Mouse (Mus musculus): ENCODE measurements around the gene Cdc37. TPM values are rescaled to one million over a fixed set of nuclear protein-coding genes. Genes with fewer than 3 reads are reported as not detected.

The Cdc37 gene
- polyA plus RNA-seq, 1 experiment from 2014 or later, result 84.1 TPM

GRCm38 (mm10) chr9:21131059-21131956 is 18.5 kb downstream of the Cdc37 start, which contains the start of gene Tyk2:
Gene Tyk2 (minus strand): TSS chr9:21131243.
- H3K4me2 ChIP-seq (ENCODE audit: low read depth, low read length), result peak within 1 kb of the TSS; percentile 72
- H3K9ac ChIP-seq (replicated peaks), result peak within 1 kb of the TSS; percentile 39
- peak within 1 kb of the TSS; percentile 4; the same call in 1 of the 2 replicates for H3K27ac ChIP-seq (ENCODE audit: low read depth)
- DNase-seq, result peak; percentile 87
- no peaks in the 10 kb centered on the region for H3K27me3 ChIP-seq (ENCODE audit: insufficient read depth, low read length)
- peaks cover 12% of the 10 kb centered on the region; the same call in 1 of the 2 replicates for H3K36me3 ChIP-seq (replicated peaks; ENCODE audit: insufficient read depth, low read length)
- H3K9me3 ChIP-seq (ENCODE audit: low read length), result no peaks in the 10 kb centered on the region
- ATAC-seq, result peak; percentile 96
- peaks cover 14% of the 10 kb centered on the region for H3K4me1 ChIP-seq (ENCODE audit: insufficient read depth)
- TF ChIP-seq EP300 (IDR thresholded peaks at IDR 0.05; ENCODE audit: low read depth) (no peak), CTCF (IDR thresholded peaks at IDR 0.05; ENCODE audit: low read depth) (no peak)
- peak within 1 kb of the TSS; percentile 57 for H3K4me3 ChIP-seq (ENCODE audit: low read depth, low read length)
- 6% methylated on average over 37 of the region's 37 CpGs for WGBS (ENCODE audit: insufficient replicate concordance)

DNA sequence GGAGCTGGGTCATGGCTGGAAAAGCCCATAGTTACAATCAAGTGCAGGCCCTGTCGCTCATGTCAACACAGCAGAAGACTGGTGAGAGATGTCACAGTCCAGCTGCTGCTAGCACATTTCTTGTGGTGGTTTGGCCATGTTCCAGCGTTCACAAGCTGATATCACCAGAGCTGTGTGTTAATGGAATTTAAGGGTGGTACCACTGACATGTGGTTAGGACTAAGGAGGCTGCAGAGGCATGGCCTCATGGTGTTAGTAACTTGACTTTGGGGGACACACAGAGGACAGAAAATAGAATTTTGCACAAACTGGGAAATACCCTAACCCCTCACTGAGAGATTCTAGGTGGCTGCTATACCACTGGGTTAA is 23.5 kb downstream of the Cdc37 start:
- Histone ChIP-seq H3K4me2 (ENCODE audit: low read depth, low read length) (no peak overlapping the region), H3K27ac (ENCODE audit: low read depth) (peak overlapping the region; percentile 36), H3K36me3 (replicated peaks; ENCODE audit: insufficient read depth, low read length) (peaks cover 34% of the 10 kb centered on the region), H3K4me1 (ENCODE audit: insufficient read depth) (peaks cover 13% of the 10 kb centered on the region), H3K4me3 (ENCODE audit: low read depth, low read length) (no peak overlapping the region), H3K9ac (replicated peaks) (0 out of 2 replicates have a peak overlapping the region, but pooled peaks have one; percentile 11), H3K9me3 (ENCODE audit: low read length) (no peaks in the 10 kb centered on the region), H3K27me3 (ENCODE audit: insufficient read depth, low read length) (no peaks in the 10 kb centered on the region)
- TF ChIP-seq CTCF (IDR thresholded peaks at IDR 0.05; ENCODE audit: low read depth), result no peak
- DNase-seq (no peak), ATAC-seq (peak; percentile 38)
- 57% methylated on average over 2 of the region's 2 CpGs for WGBS (ENCODE audit: insufficient replicate concordance)

DNA sequence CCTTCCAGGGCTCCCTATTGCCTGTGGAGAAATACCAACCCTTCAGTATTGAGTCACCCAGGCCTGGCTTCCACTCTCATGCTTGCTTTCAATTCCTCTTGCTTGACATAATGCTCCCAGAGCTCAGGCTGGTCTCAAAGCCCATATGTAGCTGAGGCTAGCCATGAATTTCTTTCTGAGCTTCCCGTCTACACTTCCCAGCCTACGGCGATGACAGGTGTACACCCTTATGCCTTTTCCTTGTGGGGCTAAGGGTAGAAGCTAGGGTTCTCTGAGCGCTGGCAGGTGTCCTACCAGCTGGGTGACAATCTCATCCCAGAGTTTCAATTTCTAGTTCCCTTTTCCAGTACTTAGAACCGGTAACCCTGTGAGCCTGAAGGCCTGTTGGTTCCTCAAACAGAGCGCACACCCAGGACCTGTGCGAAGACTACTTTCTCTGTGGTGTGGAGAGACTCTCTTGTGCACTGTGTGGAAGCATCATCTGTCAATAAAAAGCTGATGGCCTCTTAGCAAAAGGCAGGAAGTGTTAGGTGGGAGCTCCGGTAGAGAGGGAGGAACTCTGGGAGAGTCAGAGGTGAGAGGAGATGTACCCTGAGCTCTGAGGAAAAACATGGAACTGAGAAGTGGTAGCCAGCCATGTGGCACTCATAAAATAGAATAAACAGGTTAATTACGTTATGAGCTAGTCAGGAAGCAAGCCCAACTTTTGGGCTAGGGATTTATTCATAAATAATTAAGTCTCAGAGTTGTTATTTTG is 24.1 kb downstream of the Cdc37 start:
- WGBS (ENCODE audit: insufficient replicate concordance), result 65% methylated on average over 9 of the region's 9 CpGs
- Histone ChIP-seq H3K27ac (ENCODE audit: low read depth) (peak overlapping the region; percentile 36; the same call in 1 of the 2 replicates), H3K36me3 (replicated peaks; ENCODE audit: insufficient read depth, low read length) (peaks cover 37% of the 10 kb centered on the region), H3K4me1 (ENCODE audit: insufficient read depth) (peaks cover 13% of the 10 kb centered on the region), H3K9ac (replicated peaks) (0 out of 2 replicates have a peak overlapping the region, but pooled peaks have one; percentile 11), H3K27me3 (ENCODE audit: insufficient read depth, low read length) (no peaks in the 10 kb centered on the region), H3K4me2 (ENCODE audit: low read depth, low read length) (no peak overlapping the region), H3K4me3 (ENCODE audit: low read depth, low read length) (no peak overlapping the region), H3K9me3 (ENCODE audit: low read length) (no peaks in the 10 kb centered on the region)
- no peak for DNase-seq
- TF ChIP-seq EP300 (IDR thresholded peaks at IDR 0.05; ENCODE audit: low read depth), result no peak
- no peak for TF ChIP-seq CTCF (IDR thresholded peaks at IDR 0.05; ENCODE audit: low read depth)
- ATAC-seq, result peak; percentile 20; the same call in 1 of the 2 replicates

- Histone ChIP-seq H3K4me1 (ENCODE audit: insufficient read depth) (peaks cover 7% of the 10 kb centered on the region), H3K4me3 (ENCODE audit: low read depth, low read length) (no peak overlapping the region), H3K4me2 (ENCODE audit: low read depth, low read length) (no peak overlapping the region), H3K27me3 (ENCODE audit: insufficient read depth, low read length) (no peaks in the 10 kb centered on the region), H3K27ac (ENCODE audit: low read depth) (no peak overlapping the region), H3K9ac (replicated peaks) (no peak overlapping the region), H3K9me3 (ENCODE audit: low read length) (no peaks in the 10 kb centered on the region), H3K36me3 (replicated peaks; ENCODE audit: insufficient read depth, low read length) (peaks cover 39% of the 10 kb centered on the region)
- WGBS (ENCODE audit: insufficient replicate concordance), result 72% methylated on average over 5 of the region's 5 CpGs
- ATAC-seq (no peak), DNase-seq (no peak)
- no peak for TF ChIP-seq CTCF (IDR thresholded peaks at IDR 0.05; ENCODE audit: low read depth)
- TF ChIP-seq EP300 (IDR thresholded peaks at IDR 0.05; ENCODE audit: low read depth), result no peak
Observed at GRCm38 (mm10) chr9:21124837-21125236, 24.9 kb downstream of the Cdc37 start.

GRCm38 (mm10) chr9:21121483-21121882 is 28.3 kb downstream of the Cdc37 start:
- Histone ChIP-seq H3K27me3 (ENCODE audit: insufficient read depth, low read length) (no peaks in the 10 kb centered on the region), H3K27ac (ENCODE audit: low read depth) (no peak overlapping the region), H3K4me2 (ENCODE audit: low read depth, low read length) (no peak overlapping the region), H3K9ac (replicated peaks) (no peak overlapping the region), H3K36me3 (replicated peaks; ENCODE audit: insufficient read depth, low read length) (peaks cover 29% of the 10 kb centered on the region), H3K4me1 (ENCODE audit: insufficient read depth) (peaks cover 5% of the 10 kb centered on the region), H3K9me3 (ENCODE audit: low read length) (no peaks in the 10 kb centered on the region), H3K4me3 (ENCODE audit: low read depth, low read length) (no peak overlapping the region)
- TF ChIP-seq EP300 (IDR thresholded peaks at IDR 0.05; ENCODE audit: low read depth) (no peak), CTCF (IDR thresholded peaks at IDR 0.05; ENCODE audit: low read depth) (no peak)
- 83% methylated on average over 16 of the region's 16 CpGs for WGBS (ENCODE audit: insufficient replicate concordance)
- no peak for DNase-seq
- ATAC-seq, result no peak

- Histone ChIP-seq H3K27me3 (ENCODE audit: insufficient read depth, low read length) (no peaks in the 10 kb centered on the region), H3K36me3 (replicated peaks; ENCODE audit: insufficient read depth, low read length) (peaks cover 13% of the 10 kb centered on the region), H3K27ac (ENCODE audit: low read depth) (no peak overlapping the region), H3K4me2 (ENCODE audit: low read depth, low read length) (no peak overlapping the region), H3K9me3 (ENCODE audit: low read length) (no peaks in the 10 kb centered on the region), H3K4me3 (ENCODE audit: low read depth, low read length) (no peak overlapping the region), H3K9ac (replicated peaks) (no peak overlapping the region), H3K4me1 (ENCODE audit: insufficient read depth) (no peaks in the 10 kb centered on the region)
- 74% methylated on average over 6 of the region's 6 CpGs for WGBS (ENCODE audit: insufficient replicate concordance)
- TF ChIP-seq EP300 (IDR thresholded peaks at IDR 0.05; ENCODE audit: low read depth) (no peak), CTCF (IDR thresholded peaks at IDR 0.05; ENCODE audit: low read depth) (no peak)
- no peak for DNase-seq
- no peak for ATAC-seq
Observed at GRCm38 (mm10) chr9:21117073-21117472, 32.7 kb downstream of the Cdc37 start.
